Mouse (Mus musculus): Measurements from ENCODE around the gene Ddx4. TPM values are rescaled to one million over a fixed set of nuclear protein-coding genes. Genes with fewer than 3 reads are reported as not detected.
A peak's percentile ranks its signal among the peaks of the same experiment; 100 is the strongest.

Gene Ddx4
- not detected for total RNA-seq (2021)
- long read RNA-seq, experiment 1 = 0 reads
- long read RNA-seq, experiment 2 = 0 reads

DNA sequence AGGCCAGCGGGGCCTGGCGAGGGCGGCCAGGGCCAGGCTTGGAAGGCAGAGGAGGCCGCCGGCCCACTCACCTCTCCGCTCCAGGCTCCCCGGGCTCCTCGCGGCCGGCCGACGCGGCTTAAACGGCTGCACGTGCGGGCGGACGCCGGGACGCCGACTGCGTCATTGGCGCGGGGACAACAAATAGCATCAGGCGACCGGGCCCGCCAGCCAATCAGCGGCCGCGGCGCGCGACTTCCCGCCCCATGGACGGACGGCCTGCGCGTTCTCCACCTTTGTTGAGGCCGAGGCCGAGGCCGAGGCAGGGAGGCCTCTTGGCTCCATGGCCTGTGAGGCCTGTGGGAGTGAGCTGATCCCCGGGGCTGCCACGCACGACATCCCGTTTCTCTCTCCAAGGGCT, at the start of gene Ddx4:
Ddx4 (minus strand) TSS at position 271 of the 400 bp plus-strand sequence.
- no peak for DNase-seq (ENCODE audit: low spot score)

DNA sequence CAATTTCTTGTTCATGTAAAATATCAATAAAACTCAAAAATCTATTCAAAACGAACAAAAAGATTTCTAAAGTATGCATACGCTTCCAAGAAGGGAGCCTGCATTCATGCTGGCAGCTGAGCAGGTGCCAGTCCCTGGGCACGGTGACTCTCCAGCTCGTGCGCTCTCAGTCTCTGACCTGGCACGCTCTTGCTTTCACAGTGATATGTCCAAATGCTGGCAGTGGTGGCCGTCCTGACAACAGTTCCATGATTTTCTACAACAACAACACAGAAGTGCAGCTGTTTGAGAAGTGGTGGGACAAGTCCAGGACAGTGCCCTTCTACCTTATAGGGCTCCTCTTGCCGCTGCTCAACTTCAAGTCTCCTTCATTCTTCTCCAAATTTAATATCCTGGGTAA, 49.0 kb upstream of the Ddx4 start:
- no peak for DNase-seq (ENCODE audit: low spot score)

DNA sequence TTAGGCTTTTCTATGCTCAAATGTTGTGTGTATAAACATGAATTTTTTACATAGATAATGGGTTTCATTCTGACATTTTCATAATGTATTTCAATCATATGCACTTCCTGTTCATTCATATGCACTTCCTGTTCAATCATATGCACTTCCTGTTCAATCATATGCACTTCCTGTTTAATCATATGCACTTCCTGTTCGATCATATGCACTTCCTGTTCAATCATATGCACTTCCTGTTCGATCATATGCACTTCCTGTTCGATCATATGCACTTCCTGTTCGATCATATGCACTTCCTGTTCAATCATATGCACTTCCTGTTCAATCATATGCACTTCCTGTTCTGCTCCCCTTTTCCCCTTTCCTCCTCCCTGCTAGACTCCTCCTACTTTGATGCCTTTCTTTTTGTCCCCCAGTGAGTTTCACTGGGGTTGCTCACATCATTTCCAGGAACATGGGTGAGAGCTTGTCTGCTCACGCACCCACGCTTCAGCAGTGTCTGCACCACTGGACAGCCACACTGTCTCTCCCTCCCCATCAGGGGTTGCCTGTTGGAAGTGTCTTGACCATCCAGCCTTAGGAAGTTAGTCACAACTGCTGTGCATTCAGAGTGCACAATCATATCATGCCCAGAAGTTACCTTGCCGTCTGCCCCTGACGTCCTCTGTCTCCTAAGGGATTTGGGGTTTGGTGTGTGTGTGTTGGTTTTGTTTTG, 43.4 kb upstream of the Ddx4 start:
- no peak for DNase-seq (ENCODE audit: low spot score)

DNA sequence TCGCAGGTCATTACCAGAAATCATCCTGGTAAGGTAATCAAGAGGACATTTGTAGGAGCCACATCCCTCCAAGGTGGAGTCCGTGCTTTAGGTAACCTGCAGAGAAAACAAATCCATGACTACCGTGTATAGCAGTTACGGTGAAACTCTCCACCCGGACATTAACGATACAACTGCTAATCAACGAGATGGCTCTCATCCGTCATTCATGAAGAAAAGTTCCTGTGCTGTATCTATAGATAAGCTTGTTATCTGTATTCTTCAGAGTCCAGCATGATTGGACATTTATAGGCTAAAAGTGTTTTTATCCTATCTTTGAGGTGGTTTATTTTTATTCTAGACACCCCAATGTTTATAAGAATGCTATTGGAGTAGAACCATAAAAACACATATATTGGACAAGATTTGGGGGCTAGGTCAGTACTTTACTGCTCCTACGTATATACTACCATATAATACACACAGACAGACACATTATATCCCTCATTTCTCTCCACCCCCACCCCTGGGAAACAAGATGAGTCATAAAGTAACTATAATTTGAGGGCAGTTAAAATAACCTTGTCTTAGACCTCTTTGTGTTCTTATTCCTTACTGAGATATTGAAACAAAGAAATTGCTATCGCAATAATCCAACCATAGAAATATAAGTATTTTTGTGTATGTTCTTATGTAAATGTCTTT, 40.7 kb upstream of the Ddx4 start:
- no peak for DNase-seq (ENCODE audit: low spot score)

DNA sequence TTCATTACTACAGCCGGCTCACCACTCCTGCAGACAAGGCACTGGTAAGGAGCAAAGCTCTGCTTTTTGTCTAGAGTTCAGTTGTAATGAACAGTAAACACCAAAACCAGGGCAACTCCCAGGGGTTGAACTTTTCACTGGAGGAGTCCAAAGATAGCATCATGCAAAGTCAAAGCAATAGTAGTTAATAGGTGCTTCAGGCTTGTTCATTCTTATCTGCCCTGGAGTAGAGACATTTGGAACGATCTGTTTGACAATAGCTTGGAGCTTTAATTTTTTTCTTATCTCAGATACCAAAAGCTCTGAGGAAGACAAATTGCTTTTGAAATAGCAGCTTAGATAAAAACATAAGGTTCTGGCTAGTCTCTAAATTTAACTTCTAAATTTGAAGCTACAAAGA, 33.9 kb upstream of the Ddx4 start:
- DNase-seq (ENCODE audit: low spot score) = no peak

DNA sequence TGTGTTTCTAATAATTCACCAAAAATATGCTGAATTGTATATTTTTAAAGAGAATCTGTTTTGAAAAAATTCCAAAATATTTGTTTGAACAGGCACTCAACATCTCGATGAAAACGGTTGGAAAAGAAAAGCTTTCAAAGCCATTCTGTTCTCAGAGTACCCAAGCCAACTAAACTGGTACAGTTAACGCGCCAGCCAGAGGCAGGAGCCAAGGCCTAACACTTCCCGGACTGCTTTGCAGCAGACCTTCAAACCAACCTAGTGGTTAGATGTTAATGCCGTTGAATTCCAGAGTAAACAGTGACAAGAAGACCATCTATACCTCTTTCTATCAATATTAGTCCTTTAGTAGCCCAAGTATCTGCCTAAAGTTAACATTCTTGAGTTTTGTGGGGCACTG, 31.7 kb upstream of the Ddx4 start:
- no peak for DNase-seq (ENCODE audit: low spot score)

DNA sequence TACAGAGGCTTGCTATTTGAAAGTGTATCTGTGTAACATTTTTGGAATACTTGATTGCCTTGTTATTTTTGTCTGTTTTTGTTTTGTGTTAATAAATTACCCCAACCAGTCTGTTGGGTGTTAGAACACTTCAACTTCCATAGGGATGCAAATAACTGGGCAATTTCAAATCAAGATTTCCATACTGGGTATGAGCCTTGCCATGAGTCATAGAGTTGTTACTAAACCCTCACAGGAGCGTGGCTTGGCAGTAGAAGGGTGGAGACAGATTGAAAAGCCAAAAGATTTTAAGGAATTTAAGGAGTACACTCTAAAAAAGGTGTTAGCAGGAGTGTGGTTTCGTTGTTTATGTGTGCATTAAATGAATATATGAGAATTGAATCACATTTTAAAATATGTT, 31.0 kb upstream of the Ddx4 start:
- DNase-seq (ENCODE audit: low spot score) = no peak

DNA sequence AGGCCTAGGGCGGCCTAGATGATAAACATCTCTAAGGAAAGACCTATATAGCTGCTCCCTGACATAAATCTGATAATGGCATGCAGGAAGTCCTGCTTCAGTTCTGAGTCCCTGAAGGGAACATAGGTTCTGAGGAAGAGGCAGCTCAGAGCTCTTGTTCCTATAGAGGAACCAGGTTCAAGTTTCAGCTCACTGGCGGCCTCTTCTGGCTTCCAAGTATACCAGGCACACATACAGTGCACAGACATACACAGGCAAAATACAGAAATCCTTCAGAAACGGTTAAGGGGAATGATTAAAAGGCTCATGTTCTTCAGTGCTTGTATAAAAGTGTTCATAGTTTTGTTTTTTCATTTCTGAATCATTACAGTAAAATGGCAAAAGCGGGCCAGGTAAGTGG, 25.9 kb upstream of the Ddx4 start:
- DNase-seq (ENCODE audit: low spot score) = no peak

DNA sequence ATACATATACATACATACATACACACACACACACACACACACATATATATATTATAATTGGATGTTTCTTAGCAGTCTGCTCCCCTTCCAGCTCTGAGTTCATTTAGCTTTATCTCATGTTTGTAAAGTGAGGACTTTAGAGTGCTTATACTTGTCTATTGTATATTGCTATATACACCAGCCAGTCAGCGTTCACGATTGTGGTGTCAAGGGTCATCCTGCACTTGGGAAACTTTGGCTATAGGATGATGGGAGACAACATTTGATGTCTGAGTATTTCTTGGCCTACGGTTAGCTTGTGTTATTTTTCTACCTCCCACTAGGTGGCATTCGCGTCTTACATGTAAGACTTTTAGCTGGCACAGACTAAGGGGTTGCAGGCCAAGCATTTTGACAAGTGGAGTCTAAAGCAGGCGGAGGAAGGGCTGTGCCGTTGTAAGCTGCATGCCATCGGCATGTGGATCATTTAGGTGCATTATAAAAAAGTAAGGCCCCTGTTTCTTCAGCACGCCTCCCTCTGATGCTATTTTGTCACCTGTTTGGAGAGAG, 21.7 kb upstream of the Ddx4 start:
- DNase-seq (ENCODE audit: low spot score) = peak; percentile 80

DNA sequence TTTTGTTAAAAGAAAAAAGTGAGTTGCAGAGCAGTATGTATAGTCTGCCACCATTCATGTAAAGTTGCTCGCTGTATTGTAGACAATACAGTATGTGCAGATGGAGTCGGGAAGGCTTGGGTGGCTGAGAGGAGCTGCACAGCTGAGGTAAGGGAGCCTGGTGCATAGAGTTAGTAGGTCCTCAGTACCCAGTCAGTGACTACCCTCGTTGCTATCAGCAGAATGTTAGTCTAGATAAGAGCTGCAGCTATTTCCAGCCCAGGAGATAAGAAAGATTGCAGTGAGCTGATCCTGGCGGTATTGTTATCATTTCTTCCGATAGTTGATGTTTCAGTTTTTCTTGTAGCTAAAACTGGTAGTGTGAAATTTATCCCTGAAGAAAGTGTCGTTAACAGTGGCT, 20.5 kb upstream of the Ddx4 start:
- no peak for DNase-seq (ENCODE audit: low spot score)

DNA sequence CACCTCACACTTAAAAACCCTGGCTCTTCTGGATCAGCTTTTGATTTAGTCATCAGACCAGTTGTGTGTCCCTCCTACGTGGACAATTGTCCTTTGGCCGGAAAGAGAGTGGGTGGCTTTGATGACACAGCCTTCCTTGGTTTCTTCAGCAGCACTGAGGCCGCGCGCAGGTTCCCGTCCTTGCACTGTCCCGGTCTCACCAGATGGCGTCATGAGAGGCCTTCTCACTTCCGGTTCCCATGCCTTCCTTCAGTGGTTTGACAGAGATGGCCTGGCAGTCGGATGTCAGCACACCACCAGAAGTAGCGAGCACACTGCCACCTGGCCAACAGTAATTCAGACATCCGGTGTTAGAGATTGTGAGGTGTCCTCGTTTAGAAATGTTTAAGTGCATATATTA, 19.4 kb upstream of the Ddx4 start:
- no peak for DNase-seq (ENCODE audit: low spot score)

DNA sequence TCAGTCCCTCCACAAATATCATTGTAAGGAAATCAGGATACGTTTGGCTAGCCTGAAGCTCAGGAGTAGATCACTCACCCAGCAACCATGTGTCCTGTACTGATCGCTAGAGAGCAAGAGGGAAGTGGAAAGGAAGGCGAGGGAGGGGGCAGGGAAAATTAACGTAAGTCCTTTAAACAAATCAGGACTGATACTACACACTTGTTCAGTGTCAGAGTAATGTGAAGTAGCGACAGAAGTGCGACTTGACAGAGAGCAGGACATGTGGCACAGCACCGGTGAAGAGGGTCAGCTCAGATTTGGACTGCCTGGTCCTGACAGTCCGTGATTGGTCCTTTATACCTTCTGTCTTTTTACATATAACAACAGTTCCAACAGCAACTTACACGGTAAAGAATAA, 14.9 kb upstream of the Ddx4 start:
- no peak for DNase-seq (ENCODE audit: low spot score)

DNA sequence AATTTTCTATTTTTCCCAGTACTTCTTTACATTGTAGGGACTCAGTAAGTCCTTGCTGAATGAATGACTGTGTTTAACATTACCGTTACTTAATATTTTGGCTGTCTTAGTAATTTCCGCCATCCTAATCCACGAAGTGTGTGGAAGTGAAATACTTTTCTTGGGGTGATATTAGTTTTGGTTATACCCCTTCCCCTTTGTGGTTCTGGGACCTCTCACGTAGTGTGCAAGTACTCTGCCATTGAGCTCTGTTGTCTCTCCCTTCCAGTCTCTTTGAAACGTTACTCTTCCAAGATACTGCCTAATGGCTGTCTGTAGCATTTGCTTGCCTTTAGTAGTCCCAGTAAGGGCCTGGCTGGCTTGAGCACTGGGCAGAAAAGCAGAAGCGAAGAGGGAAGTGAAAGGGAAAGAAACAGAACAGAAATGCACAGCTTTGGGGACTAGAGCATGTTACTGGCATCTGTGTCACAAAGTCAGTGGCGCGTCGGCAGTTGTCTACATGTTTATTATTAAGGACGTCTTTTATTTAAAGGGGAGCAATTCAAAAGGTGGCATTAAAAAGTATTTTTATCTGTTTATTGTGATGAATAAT, 14.3 kb upstream of the Ddx4 start:
- no peak for DNase-seq (ENCODE audit: low spot score)

DNA sequence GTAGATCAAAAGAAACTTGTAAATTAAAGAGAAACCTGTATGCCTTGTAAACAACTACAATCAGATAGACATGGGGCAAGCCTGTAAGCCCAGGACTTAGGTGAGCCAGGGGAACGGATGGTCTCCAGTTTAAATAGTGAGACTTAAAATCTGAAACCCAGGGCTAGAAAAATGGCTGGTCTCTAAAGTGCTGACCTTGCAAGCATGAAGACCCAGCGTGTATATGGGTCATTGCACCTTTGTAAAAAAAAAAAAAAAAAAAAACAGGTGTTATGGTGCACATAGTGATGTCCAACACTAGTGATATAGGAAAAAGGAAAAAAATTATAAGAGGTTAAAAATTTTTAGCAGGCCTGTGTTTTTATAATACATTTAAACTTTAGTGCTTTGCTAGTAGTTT, 9.4 kb upstream of the Ddx4 start:
- DNase-seq (ENCODE audit: low spot score) = no peak

DNA sequence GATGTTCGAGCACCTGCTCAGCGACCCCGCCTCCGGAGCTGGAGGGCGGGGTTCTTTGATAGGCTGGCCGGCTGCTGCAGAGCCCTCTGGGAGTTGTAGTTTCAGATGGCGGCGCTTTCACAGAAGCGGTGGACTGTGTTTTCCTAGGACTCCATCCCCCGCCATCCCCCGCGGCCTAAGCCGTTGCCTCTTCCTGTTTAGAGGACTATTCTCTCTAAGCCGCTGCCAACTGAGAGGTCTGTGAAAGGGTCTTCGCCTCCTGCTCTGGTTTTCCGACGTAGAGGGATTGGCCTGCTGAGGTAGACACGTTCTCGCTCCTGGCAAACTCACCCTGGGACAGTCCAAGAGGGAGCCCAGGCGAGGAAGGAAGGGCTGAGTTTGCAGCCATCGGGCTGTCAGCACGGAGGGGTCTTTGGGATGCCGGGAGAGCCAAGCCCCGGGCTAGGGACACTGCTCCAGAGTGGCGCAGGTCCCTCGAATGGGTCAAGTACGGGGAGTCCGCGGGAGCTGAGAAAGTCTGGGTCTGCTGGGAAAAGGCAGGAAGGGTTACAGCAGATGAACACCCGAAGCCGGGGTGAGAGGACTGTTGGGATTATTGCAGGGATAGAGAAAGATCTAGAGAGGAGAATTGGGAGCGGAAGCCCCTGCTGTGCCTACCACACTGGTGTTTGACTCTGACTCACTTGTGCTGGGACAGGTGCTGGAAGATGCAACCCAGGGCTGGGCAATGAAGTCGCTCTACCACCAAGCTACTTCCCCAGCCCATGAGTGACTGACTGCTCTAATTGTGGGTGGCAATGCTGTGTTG, 8.5 kb upstream of the Ddx4 start, which contains the start of gene Slc38a9:
Slc38a9 (plus strand) TSS at position 178 of the 808 bp plus-strand sequence.
- DNase-seq (ENCODE audit: low spot score) = peak; percentile 94

DNA sequence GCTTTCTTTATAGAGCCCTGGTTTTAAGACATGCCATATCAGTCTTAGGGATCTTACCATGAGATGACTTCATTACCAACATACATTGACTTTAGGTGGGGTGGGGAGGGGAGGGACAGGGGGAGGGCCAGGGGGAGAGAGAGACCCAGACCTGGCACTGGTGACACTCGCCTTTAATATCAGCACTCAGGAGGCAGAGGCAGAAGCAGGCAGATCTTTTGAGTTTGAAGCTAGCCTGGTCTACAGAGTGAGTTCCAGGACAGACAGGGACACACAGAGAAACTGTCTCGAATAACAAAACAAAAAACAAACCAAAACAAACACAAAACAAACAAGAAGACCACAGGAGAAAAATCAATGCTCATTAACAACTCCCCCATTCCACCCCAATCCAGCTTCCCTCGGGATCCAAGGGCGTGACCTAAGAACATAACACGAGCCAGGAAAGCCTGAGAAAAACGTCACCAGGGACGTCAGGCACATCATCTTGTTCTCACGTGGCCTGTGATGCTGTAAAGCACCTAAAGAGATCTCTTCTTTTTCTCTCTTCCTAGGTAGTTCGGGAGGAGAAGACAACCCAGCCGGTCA, 7.8 kb upstream of the Ddx4 start:
- DNase-seq (ENCODE audit: low spot score) = no peak

DNA sequence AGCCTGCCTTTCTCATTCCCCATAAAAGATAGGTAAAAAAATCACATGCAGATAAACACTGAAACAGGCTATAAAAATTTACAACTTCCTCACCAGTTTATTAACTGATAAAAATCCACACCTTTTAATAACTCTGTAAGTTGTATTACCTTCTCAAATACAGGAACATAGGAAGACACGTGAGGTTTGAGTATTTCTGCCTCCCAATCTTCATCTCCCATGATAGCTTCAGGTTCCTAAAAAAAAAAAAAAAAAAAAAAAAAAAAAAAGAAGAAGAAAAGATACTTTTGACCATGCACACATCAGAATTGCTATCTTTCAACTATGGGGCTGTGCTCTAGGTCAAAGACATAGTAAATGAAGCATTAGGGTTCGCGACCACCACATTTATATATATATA, 1.1 kb downstream of the Ddx4 start:
- DNase-seq (ENCODE audit: low spot score) = no peak

DNA sequence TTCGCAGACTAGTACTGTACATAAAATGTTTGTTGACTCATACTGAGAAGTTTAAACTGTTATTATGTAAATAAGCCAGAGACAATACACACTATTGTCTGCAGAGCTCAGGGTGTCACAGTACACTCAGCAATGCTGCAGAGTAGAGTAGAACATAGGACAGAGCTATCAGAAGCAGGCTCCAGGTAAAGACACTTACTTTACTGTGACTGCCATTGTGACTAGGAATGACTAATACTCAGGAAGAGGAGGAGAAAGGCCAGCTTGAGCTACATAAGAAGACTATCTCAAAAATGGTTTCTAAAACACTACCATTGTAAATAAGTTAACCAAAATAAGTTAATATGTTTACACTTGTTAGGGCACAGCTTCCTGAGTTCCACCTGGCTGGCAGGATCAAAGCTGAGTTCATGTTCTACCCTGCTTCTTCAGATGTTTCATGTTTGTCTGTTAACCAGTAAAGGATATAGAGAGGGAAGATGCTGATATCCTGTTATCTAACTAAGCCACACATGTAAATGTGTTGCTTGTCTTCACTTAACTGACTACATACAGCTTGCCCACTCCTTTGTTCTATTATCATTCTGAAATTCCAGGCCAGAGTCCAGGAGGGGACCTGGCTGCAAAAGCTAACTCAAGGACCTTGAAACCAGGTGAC, 6.6 kb downstream of the Ddx4 start:
- no peak for DNase-seq (ENCODE audit: low spot score)

DNA sequence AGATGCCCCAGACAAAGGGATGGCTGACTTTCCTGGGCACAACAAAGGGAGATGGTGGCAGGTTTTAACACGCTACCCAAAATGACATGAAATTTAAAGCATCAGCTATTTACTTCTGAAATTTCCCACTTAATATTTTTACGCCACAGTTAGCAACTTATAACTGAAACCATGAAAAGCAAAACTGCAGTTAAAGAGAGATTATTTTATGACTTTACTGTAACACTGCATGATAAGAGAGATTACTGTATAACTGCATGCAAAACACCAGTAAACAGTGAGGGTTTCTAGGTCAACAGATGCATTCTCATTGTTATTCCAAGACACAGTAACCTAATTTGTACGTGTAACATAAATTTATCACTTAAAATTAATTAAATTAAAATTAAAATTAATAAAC, 7.3 kb downstream of the Ddx4 start:
- DNase-seq (ENCODE audit: low spot score) = no peak

DNA sequence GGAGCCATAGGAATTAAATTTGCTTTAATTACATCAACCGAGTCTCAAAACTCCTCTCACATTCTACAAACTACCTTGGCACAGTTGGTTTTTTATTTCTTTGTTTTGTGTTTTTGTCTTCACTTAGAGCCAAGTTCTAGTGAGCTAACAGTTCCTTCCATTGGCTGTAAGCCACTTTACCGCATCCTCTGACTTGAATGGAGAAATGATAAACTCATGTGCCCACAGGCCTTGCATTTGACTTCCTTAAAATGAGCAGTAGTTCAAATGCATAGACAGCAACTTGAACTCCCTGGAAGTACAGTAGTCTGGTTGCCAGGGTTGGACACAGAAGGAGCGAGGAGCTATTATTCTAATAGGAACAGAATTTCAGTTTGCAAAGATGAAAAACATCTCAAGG, 9.4 kb downstream of the Ddx4 start:
- no peak for DNase-seq (ENCODE audit: low spot score)

DNA sequence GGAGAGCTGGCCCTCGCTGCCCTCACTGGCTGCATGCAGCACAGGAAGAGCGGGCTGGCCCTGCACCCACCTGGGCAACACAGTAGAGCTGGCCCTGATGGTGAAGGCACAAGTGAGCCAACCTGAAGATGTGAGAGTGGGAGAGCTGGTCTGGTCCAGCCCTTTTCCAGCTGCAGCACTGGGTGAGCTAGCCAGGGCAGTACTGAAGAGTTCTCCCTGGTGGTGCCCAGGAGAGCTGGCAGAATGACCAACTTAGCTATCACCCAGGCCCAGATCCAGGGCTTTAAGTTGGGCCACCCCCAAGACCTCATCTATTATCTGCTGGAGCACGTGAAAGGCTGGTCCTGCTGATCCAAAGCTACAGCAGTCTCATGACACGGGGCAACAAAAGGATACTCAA, 13.2 kb downstream of the Ddx4 start:
- no peak for DNase-seq (ENCODE audit: low spot score)
